Mouse (Mus musculus) limb, embryonic 12.5 days (tissue): ENCODE data around the gene Pde6h. TPM values are rescaled to one million over a fixed set of nuclear protein-coding genes. Genes with fewer than 3 reads are reported as not detected.
A peak's percentile ranks its signal among the peaks of the same experiment; 100 is the strongest.

Experiments
- ATAC-seq: fragments of 200-750 bp; cut with Nextera tagmentation; 2 replicates; pipeline ENCODE4 v1.8.0; 2017; ENCODE audit warnings: low read depth, moderate TSS enrichment; ENCODE audit not compliant: insufficient number of reproducible peaks, insufficient read depth, low FRiP score, low TSS enrichment
- H3K27ac ChIP-seq: fragments of 300-500 bp; sonication (generic); 2 replicates; pipeline ENCODE4 v1.5.1; 2016; ENCODE audit warnings: mild to moderate bottlenecking, moderate library complexity
- H3K27me3 ChIP-seq: fragments of 300-500 bp; sonication (generic); 2 replicates; pipeline ENCODE4 v1.6.1; 2016; ENCODE audit warnings: mild to moderate bottlenecking, moderate library complexity
- H3K36me3 ChIP-seq: fragments of 300-500 bp; sonication (generic); 2 replicates; pipeline ENCODE4 v1.6.1; 2016; ENCODE audit warnings: mild to moderate bottlenecking, moderate library complexity
- H3K4me1 ChIP-seq: fragments of 300-500 bp; sonication (generic); replicated peaks from 2 replicates; pipeline ENCODE4 v1.6.1; 2016
- H3K4me2 ChIP-seq: fragments of 300-500 bp; sonication (generic); 2 replicates; pipeline ENCODE4 v1.6.1; 2016; ENCODE audit warnings: mild to moderate bottlenecking, moderate library complexity
- H3K4me3 ChIP-seq: fragments of 300-500 bp; sonication (generic); replicated peaks from 2 replicates; pipeline ENCODE4 v1.5.1; 2016; ENCODE audit warnings: mild to moderate bottlenecking
- H3K9ac ChIP-seq: fragments of 300-500 bp; sonication (generic); replicated peaks from 2 replicates; pipeline ENCODE4 v1.6.1; 2016; ENCODE audit warnings: mild to moderate bottlenecking, moderate library complexity
- H3K9me3 ChIP-seq: fragments of 300-500 bp; sonication (generic); 2 replicates; pipeline ENCODE4 v1.6.1; 2016; ENCODE audit warnings: mild to moderate bottlenecking, moderate library complexity
- WGBS: fragments of 180-500 bp; shearing (Covaris S2); methylation state at CpG from one replicate; pipeline ENCODE4 v1.1.7; 2016; 5-methylcytosine and 5-hydroxymethylcytosine counted together
- polyA plus RNA-seq: library from polyadenylated mRNA; unstranded; fragments of >200 nt; fragmentation: Nextera tagmentation; extraction: Ambion mirVana; gene quantifications from 2 replicates; pipeline ENCODE4 v1.2.1, GENCODE M21; 2016

Pde6h gene
- polyA plus RNA-seq, 1 experiment from 2014 or later: 0.23 TPM

GRCm38 (mm10) chr6:136983201-136983600 lies 59.6 kb downstream of the Pde6h start:
- Histone ChIP-seq H3K4me3 (no peak overlapping the region), H3K27me3 (no peaks in the 10 kb centered on the region), H3K9ac (no peak overlapping the region), H3K36me3 (no peaks in the 10 kb centered on the region), H3K27ac (no peak overlapping the region), H3K4me1 (peaks cover 17% of the 10 kb centered on the region), H3K4me2 (no peak overlapping the region), H3K9me3 (no peaks in the 10 kb centered on the region)
- 37% methylated on average over 7 of the region's 7 CpGs for WGBS
- no peak for ATAC-seq

GRCm38 (mm10) chr6:136986019-136986418 lies 62.4 kb downstream of the Pde6h start:
- Histone ChIP-seq H3K9ac (no peak overlapping the region), H3K9me3 (no peaks in the 10 kb centered on the region), H3K4me1 (peaks cover 15% of the 10 kb centered on the region), H3K27ac (no peak overlapping the region), H3K4me2 (no peak overlapping the region), H3K36me3 (no peaks in the 10 kb centered on the region), H3K4me3 (no peak overlapping the region), H3K27me3 (no peaks in the 10 kb centered on the region)
- 56% methylated on average over 13 of the region's 13 CpGs for WGBS
- ATAC-seq: no peak

- H3K27me3 ChIP-seq: no peaks in the 10 kb centered on the region
- peaks cover 19% of the 10 kb centered on the region for H3K4me1 ChIP-seq
- H3K4me2 ChIP-seq: no peak overlapping the region
- 58% methylated on average over 11 of the region's 11 CpGs for WGBS
- no peak overlapping the region for H3K27ac ChIP-seq
- no peaks in the 10 kb centered on the region for H3K9me3 ChIP-seq
- no peaks in the 10 kb centered on the region for H3K36me3 ChIP-seq
- ATAC-seq: no peak
- no peak overlapping the region for H3K4me3 ChIP-seq
- no peak overlapping the region for H3K9ac ChIP-seq
These were observed 63.1 kb downstream of the Pde6h start for GRCm38 (mm10) chr6:136986718-136987117.

- ATAC-seq: no peak
- WGBS: 86% methylated on average over 7 of the region's 7 CpGs
- Histone ChIP-seq H3K9ac (no peak overlapping the region), H3K9me3 (no peaks in the 10 kb centered on the region), H3K4me1 (peaks cover 15% of the 10 kb centered on the region; the same call in 1 of the 2 replicates), H3K27me3 (no peaks in the 10 kb centered on the region), H3K36me3 (no peaks in the 10 kb centered on the region), H3K4me2 (no peak overlapping the region), H3K27ac (no peak overlapping the region), H3K4me3 (no peak overlapping the region)
These were observed 65.0 kb downstream of the Pde6h start for GRCm38 (mm10) chr6:136988536-136989060.

- H3K4me3 ChIP-seq: no peak overlapping the region
- peak; percentile 40; the same call in 1 of the 2 replicates for ATAC-seq
- 32% methylated on average over 11 of the region's 11 CpGs for WGBS
- no peak overlapping the region for H3K4me2 ChIP-seq
- no peak overlapping the region for H3K9ac ChIP-seq
- no peaks in the 10 kb centered on the region for H3K27me3 ChIP-seq
- H3K36me3 ChIP-seq: no peaks in the 10 kb centered on the region
- H3K27ac ChIP-seq: no peak overlapping the region
- peaks cover 15% of the 10 kb centered on the region; the same call in 1 of the 2 replicates for H3K4me1 ChIP-seq
- H3K9me3 ChIP-seq: no peaks in the 10 kb centered on the region
These were observed 66.3 kb downstream of the Pde6h start for GRCm38 (mm10) chr6:136989824-136990497.

- Histone ChIP-seq H3K9ac (no peak overlapping the region), H3K4me3 (no peak overlapping the region), H3K9me3 (no peaks in the 10 kb centered on the region), H3K27ac (no peak overlapping the region), H3K4me2 (no peak overlapping the region), H3K27me3 (no peaks in the 10 kb centered on the region), H3K4me1 (peaks cover 15% of the 10 kb centered on the region; the same call in 1 of the 2 replicates), H3K36me3 (no peaks in the 10 kb centered on the region)
- no peak for ATAC-seq
- 37% methylated on average over 8 of the region's 8 CpGs for WGBS
These were observed 66.9 kb downstream of the Pde6h start for GRCm38 (mm10) chr6:136990557-136990956.

- Histone ChIP-seq H3K9ac (no peak overlapping the region), H3K27ac (no peak overlapping the region)
- WGBS: 77% methylated on average over 4 of the region's 4 CpGs
These were observed 69.9 kb downstream of the Pde6h start for GRCm38 (mm10) chr6:136993574-136993973.

GRCm38 (mm10) chr6:136995533-136995932 lies 71.9 kb downstream of the Pde6h start:
- no peaks in the 10 kb centered on the region for H3K36me3 ChIP-seq
- no peak for ATAC-seq
- H3K4me2 ChIP-seq: no peak overlapping the region
- H3K9me3 ChIP-seq: no peaks in the 10 kb centered on the region
- H3K9ac ChIP-seq: no peak overlapping the region
- H3K4me3 ChIP-seq: no peak overlapping the region
- peaks cover 16% of the 10 kb centered on the region for H3K4me1 ChIP-seq
- no peak overlapping the region for H3K27ac ChIP-seq
- no peaks in the 10 kb centered on the region for H3K27me3 ChIP-seq
- WGBS: 75% methylated on average over 8 of the region's 8 CpGs

More at GRCm38 (mm10) chr6:136993574-136993973, 69.9 kb downstream of the Pde6h start:
- Histone ChIP-seq H3K27me3 (no peaks in the 10 kb centered on the region), H3K4me1 (peaks cover 16% of the 10 kb centered on the region), H3K4me3 (no peak overlapping the region), H3K4me2 (no peak overlapping the region), H3K9me3 (no peaks in the 10 kb centered on the region), H3K36me3 (no peaks in the 10 kb centered on the region)
- ATAC-seq: no peak

- no peaks in the 10 kb centered on the region for H3K9me3 ChIP-seq
- H3K4me1 ChIP-seq: peaks cover 8% of the 10 kb centered on the region
- H3K4me3 ChIP-seq: no peak overlapping the region
- H3K9ac ChIP-seq: no peak overlapping the region
- H3K27ac ChIP-seq: no peak overlapping the region
- no peak overlapping the region for H3K4me2 ChIP-seq
- no peak for ATAC-seq
- 72% methylated on average over 5 of the region's 5 CpGs for WGBS
- H3K36me3 ChIP-seq: no peaks in the 10 kb centered on the region
- H3K27me3 ChIP-seq: no peaks in the 10 kb centered on the region
These were observed 72.7 kb downstream of the Pde6h start for GRCm38 (mm10) chr6:136996336-136996735.

GRCm38 (mm10) chr6:136998181-136998580 lies 74.5 kb downstream of the Pde6h start:
- no peak overlapping the region for H3K9ac ChIP-seq
- ATAC-seq: no peak
- no peak overlapping the region for H3K4me2 ChIP-seq
- WGBS: 91% methylated on average over 7 of the region's 7 CpGs
- H3K4me1 ChIP-seq: peaks cover 7% of the 10 kb centered on the region; the same call in 1 of the 2 replicates
- no peak overlapping the region for H3K4me3 ChIP-seq
- H3K27me3 ChIP-seq: no peaks in the 10 kb centered on the region
- no peak overlapping the region for H3K27ac ChIP-seq
- H3K9me3 ChIP-seq: no peaks in the 10 kb centered on the region
- no peaks in the 10 kb centered on the region for H3K36me3 ChIP-seq

GRCm38 (mm10) chr6:136999009-136999408 lies 75.4 kb downstream of the Pde6h start:
- Histone ChIP-seq H3K4me3 (no peak overlapping the region), H3K36me3 (no peaks in the 10 kb centered on the region), H3K4me2 (no peak overlapping the region), H3K9me3 (no peaks in the 10 kb centered on the region), H3K9ac (no peak overlapping the region), H3K27me3 (no peaks in the 10 kb centered on the region), H3K27ac (no peak overlapping the region), H3K4me1 (peaks cover 7% of the 10 kb centered on the region; the same call in 1 of the 2 replicates)
- WGBS: 80% methylated on average over 3 of the region's 3 CpGs
- ATAC-seq: no peak
